Mouse (Mus musculus): ENCODE measurements at regions not wholly inside any gene's neighbourhood (a gene's known extent, or its start where the extent isn't known, plus 50 kb on each side); places are given as distances from the start of the nearest gene placed in this dataset.

GRCm38 (mm10) chr1:23462411-23462810 lies 64.8 kb upstream of the Ogfrl1 start:
- no peak for DNase-seq (ENCODE audit: low spot score)

GRCm38 (mm10) chr1:23464081-23464480 lies 66.5 kb upstream of the Ogfrl1 start:
- DNase-seq (ENCODE audit: low spot score) = no peak

GRCm38 (mm10) chr1:23466340-23466739 lies 68.8 kb upstream of the Ogfrl1 start:
- no peak for DNase-seq (ENCODE audit: low spot score)

- DNase-seq (ENCODE audit: low spot score) = no peak
Measured at GRCm38 (mm10) chr1:23467405-23467804, 69.8 kb upstream of the Ogfrl1 start.

- no peak for DNase-seq (ENCODE audit: low spot score)
Measured at GRCm38 (mm10) chr1:23480776-23481320, 83.3 kb upstream of the Ogfrl1 start.

GRCm38 (mm10) chr1:23484566-23484965 lies 87.0 kb upstream of the Ogfrl1 start:
- no peak for DNase-seq (ENCODE audit: low spot score)

- no peak for DNase-seq (ENCODE audit: low spot score)
Measured at GRCm38 (mm10) chr1:23485150-23485775, 87.7 kb upstream of the Ogfrl1 start.

- no peak for DNase-seq (ENCODE audit: low spot score)
Measured at GRCm38 (mm10) chr1:23487031-23487430, 89.5 kb upstream of the Ogfrl1 start.

- DNase-seq (ENCODE audit: low spot score) = no peak
Measured at GRCm38 (mm10) chr1:23490640-23491039, 93.1 kb upstream of the Ogfrl1 start.

- DNase-seq (ENCODE audit: low spot score) = no peak
Measured at GRCm38 (mm10) chr1:23491041-23491440, 93.5 kb upstream of the Ogfrl1 start.

- no peak for DNase-seq (ENCODE audit: low spot score)
Measured at GRCm38 (mm10) chr1:23492981-23493380, 95.4 kb upstream of the Ogfrl1 start.

GRCm38 (mm10) chr1:23495412-23495811 lies 97.8 kb upstream of the Ogfrl1 start:
- DNase-seq (ENCODE audit: low spot score) = no peak

GRCm38 (mm10) chr1:23520113-23520512 lies 122.5 kb upstream of the Ogfrl1 start:
- no peak for DNase-seq (ENCODE audit: low spot score)

GRCm38 (mm10) chr1:23532659-23533058 lies 135.1 kb upstream of the Ogfrl1 start:
- no peak for DNase-seq (ENCODE audit: low spot score)

- DNase-seq (ENCODE audit: low spot score) = no peak
Measured at GRCm38 (mm10) chr1:23536621-23537020, 139.0 kb upstream of the Ogfrl1 start.

- DNase-seq (ENCODE audit: low spot score) = no peak
Measured at GRCm38 (mm10) chr1:23538419-23538818, 140.8 kb upstream of the Ogfrl1 start.

- DNase-seq (ENCODE audit: low spot score) = no peak
Measured at GRCm38 (mm10) chr1:23540594-23540993, 143.0 kb upstream of the Ogfrl1 start.

- DNase-seq (ENCODE audit: low spot score) = no peak
Measured at GRCm38 (mm10) chr1:23555794-23556193, 158.2 kb upstream of the Ogfrl1 start.

- no peak for DNase-seq (ENCODE audit: low spot score)
Measured at GRCm38 (mm10) chr1:23568106-23568505, 170.5 kb upstream of the Ogfrl1 start.

- no peak for DNase-seq (ENCODE audit: low spot score)
Measured at GRCm38 (mm10) chr1:23574461-23574860, 176.9 kb upstream of the Ogfrl1 start.

- DNase-seq (ENCODE audit: low spot score) = no peak
Measured at GRCm38 (mm10) chr1:23575005-23575404, 177.4 kb upstream of the Ogfrl1 start.

GRCm38 (mm10) chr1:23575515-23575914 lies 177.9 kb upstream of the Ogfrl1 start:
- DNase-seq (ENCODE audit: low spot score) = no peak

GRCm38 (mm10) chr1:23576150-23576549 lies 178.6 kb upstream of the Ogfrl1 start:
- no peak for DNase-seq (ENCODE audit: low spot score)

GRCm38 (mm10) chr1:23589414-23589942 lies 172.1 kb upstream of the B3gat2 start:
- no peak for DNase-seq (ENCODE audit: low spot score)
